Mouse (Mus musculus) megakaryocyte, embryonic 14.5 days (primary cell): Measurements from ENCODE around the gene Tnxb. TPM values are rescaled to one million over a fixed set of nuclear protein-coding genes. Genes with fewer than 3 reads are reported as not detected.

Experiments used
- H3K27me3 ChIP-seq: replicated peaks from 2 replicates; pipeline ENCODE3; 2012; ENCODE audit warnings: inconsistent platforms
- H3K36me3 ChIP-seq: replicated peaks from 2 replicates; pipeline ENCODE3; 2012; ENCODE audit warnings: low read length, inconsistent platforms, mixed read lengths
- H3K4me1 ChIP-seq: 2 replicates; pipeline ENCODE4 v1.6.1; 2012; ENCODE audit warnings: inconsistent platforms
- H3K4me3 ChIP-seq: replicated peaks from 2 replicates; pipeline ENCODE3; 2012; ENCODE audit warnings: moderate library complexity, mild to moderate bottlenecking, inconsistent platforms
- H3K9me3 ChIP-seq: 2 replicates; pipeline ENCODE4 v1.6.1; 2012; ENCODE audit warnings: inconsistent platforms
- FLI1 ChIP-seq: IDR thresholded peaks from 2 replicates; pipeline ENCODE4 v1.6.1; 2012; ENCODE audit warnings: low read length, inconsistent platforms, mixed read lengths
- GATA1 ChIP-seq: IDR thresholded peaks from 3 replicates; pipeline ENCODE4 v1.6.1; 2012; ENCODE audit warnings: mixed read lengths, low read length, inconsistent platforms, borderline replicate concordance
- polyA plus RNA-seq: library from polyadenylated mRNA; stranded (reverse); fragments of >175 nt; gene quantifications from 2 replicates; pipeline ENCODE4 v1.2.3, GENCODE M21; 2012; ENCODE audit warnings: low replicate concordance; ENCODE audit not compliant: insufficient read depth

Tnxb gene
- polyA plus RNA-seq, 1 experiment = 0.03 TPM

- H3K27me3 ChIP-seq = peaks cover 2% of the 10 kb centered on the region
- peaks cover 17% of the 10 kb centered on the region for H3K36me3 ChIP-seq
Measured at GRCm38 (mm10) chr17:34643379-34643778, 27.0 kb upstream of the Tnxb start.

GRCm38 (mm10) chr17:34643944-34644343 is 26.4 kb upstream of the Tnxb start:
- TF ChIP-seq FLI1 (no peak), GATA1 (no peak)
- Histone ChIP-seq H3K27me3 (peaks cover 2% of the 10 kb centered on the region), H3K36me3 (peaks cover 23% of the 10 kb centered on the region), H3K9me3 (peaks cover 5% of the 10 kb centered on the region), H3K4me1 (peaks cover 91% of the 10 kb centered on the region), H3K4me3 (no peak overlapping the region)

More at GRCm38 (mm10) chr17:34643379-34643778, 27.0 kb upstream of the Tnxb start:
- H3K9me3 ChIP-seq = peaks cover 5% of the 10 kb centered on the region
- no peak overlapping the region for H3K4me3 ChIP-seq
- TF ChIP-seq FLI1 = no peak
- no peak for TF ChIP-seq GATA1
- H3K4me1 ChIP-seq = peaks cover 86% of the 10 kb centered on the region

GRCm38 (mm10) chr17:34644608-34645007 is 25.7 kb upstream of the Tnxb start, which contains the start of gene Fkbpl:
Gene Fkbpl (plus strand): TSS chr17:34644764.
- peaks cover 2% of the 10 kb centered on the region for H3K27me3 ChIP-seq
- peaks cover 29% of the 10 kb centered on the region for H3K36me3 ChIP-seq
- peaks cover 87% of the 10 kb centered on the region for H3K4me1 ChIP-seq
- H3K4me3 ChIP-seq = peak within 1 kb of the TSS; percentile 100
- H3K9me3 ChIP-seq = no peaks in the 10 kb centered on the region
- TF ChIP-seq GATA1 (no peak), FLI1 (peak; percentile 45; the same call in 1 of the 2 replicates)

- peaks cover 2% of the 10 kb centered on the region for H3K27me3 ChIP-seq
- H3K36me3 ChIP-seq = peaks cover 37% of the 10 kb centered on the region
- H3K4me1 ChIP-seq = peaks cover 79% of the 10 kb centered on the region
- no peak for TF ChIP-seq GATA1
- no peak for TF ChIP-seq FLI1
- H3K4me3 ChIP-seq = peak overlapping the region; percentile 100
- no peaks in the 10 kb centered on the region for H3K9me3 ChIP-seq
Measured at GRCm38 (mm10) chr17:34645256-34645829, 25.0 kb upstream of the Tnxb start.

- peaks cover 77% of the 10 kb centered on the region for H3K4me1 ChIP-seq
- no peaks in the 10 kb centered on the region for H3K9me3 ChIP-seq
- peak overlapping the region; percentile 100 for H3K4me3 ChIP-seq
- peaks cover 2% of the 10 kb centered on the region for H3K27me3 ChIP-seq
- peaks cover 43% of the 10 kb centered on the region for H3K36me3 ChIP-seq
- no peak for TF ChIP-seq FLI1
- no peak for TF ChIP-seq GATA1
Measured at GRCm38 (mm10) chr17:34645831-34646511, 24.4 kb upstream of the Tnxb start.

GRCm38 (mm10) chr17:34646906-34647787 is 23.2 kb upstream of the Tnxb start, which contains the start of gene Atf6b:
Gene Atf6b (plus strand): TSS chr17:34647146.
- Histone ChIP-seq H3K4me1 (peaks cover 69% of the 10 kb centered on the region), H3K36me3 (peaks cover 55% of the 10 kb centered on the region), H3K4me3 (peak within 1 kb of the TSS; percentile 100), H3K9me3 (no peaks in the 10 kb centered on the region), H3K27me3 (no peaks in the 10 kb centered on the region)
- TF ChIP-seq GATA1 (no peak), FLI1 (no peak)

- peaks cover 66% of the 10 kb centered on the region for H3K36me3 ChIP-seq
Measured at GRCm38 (mm10) chr17:34648141-34648890, 22.0 kb upstream of the Tnxb start.

GRCm38 (mm10) chr17:34649106-34649864 is 21.1 kb upstream of the Tnxb start:
- H3K4me3 ChIP-seq = peak overlapping the region; percentile 54
- peaks cover 54% of the 10 kb centered on the region for H3K4me1 ChIP-seq
- TF ChIP-seq FLI1 = no peak
- TF ChIP-seq GATA1 = no peak
- no peaks in the 10 kb centered on the region for H3K27me3 ChIP-seq
- no peaks in the 10 kb centered on the region for H3K9me3 ChIP-seq
- H3K36me3 ChIP-seq = peaks cover 76% of the 10 kb centered on the region

More at GRCm38 (mm10) chr17:34648141-34648890, 22.0 kb upstream of the Tnxb start:
- no peaks in the 10 kb centered on the region for H3K27me3 ChIP-seq
- peak overlapping the region; percentile 100 for H3K4me3 ChIP-seq
- peaks cover 58% of the 10 kb centered on the region for H3K4me1 ChIP-seq
- H3K9me3 ChIP-seq = no peaks in the 10 kb centered on the region
- TF ChIP-seq FLI1 = no peak
- no peak for TF ChIP-seq GATA1

- Histone ChIP-seq H3K4me3 (peak overlapping the region; percentile 3), H3K9me3 (no peaks in the 10 kb centered on the region), H3K27me3 (no peaks in the 10 kb centered on the region), H3K4me1 (peaks cover 54% of the 10 kb centered on the region), H3K36me3 (peaks cover 84% of the 10 kb centered on the region)
- no peak for TF ChIP-seq GATA1
- no peak for TF ChIP-seq FLI1
Measured at GRCm38 (mm10) chr17:34650781-34651180, 19.6 kb upstream of the Tnxb start.
